In the genomic region with DNA sequence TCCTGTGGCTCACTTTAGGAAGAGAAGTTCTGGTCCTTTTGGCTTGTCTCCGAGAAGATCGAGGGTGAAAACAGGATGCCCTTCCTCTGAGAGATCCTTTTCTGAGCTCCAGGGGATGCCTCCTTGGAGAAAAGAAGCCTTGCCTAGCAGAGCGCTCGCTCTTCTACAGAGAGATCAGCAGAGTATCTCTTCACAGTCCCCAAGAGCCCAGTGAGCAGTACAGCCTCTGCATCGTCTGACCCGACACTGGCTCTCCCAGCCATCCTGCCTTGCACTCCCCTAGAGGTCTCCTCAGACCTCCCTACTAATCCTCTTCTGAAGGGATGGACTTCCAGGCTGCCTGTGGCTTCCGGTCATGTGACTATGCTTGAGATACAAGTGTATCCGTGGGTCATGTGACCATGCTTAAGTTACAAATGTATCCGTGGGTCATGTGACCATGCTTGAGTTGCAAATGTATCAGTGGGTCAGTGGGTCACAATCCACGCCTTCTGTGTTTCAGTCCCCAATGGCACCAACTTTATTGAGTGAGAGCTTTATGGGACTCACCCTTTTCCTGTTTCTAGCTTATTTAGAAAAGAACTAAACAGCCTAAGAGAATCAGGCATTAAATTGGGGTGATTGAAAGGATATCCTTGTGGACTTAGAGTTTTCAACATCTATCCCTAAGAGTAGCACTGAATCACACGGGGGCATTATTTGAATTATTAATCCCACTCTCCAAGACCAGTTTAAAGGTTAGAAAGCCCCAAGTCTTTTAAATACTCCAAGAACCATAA, we compare ENCODE assay signal across 14 mouse cellular contexts.
"Had no signal": no experiment of that assay in that cellular context is flagged by ENCODE, and none has a peak within 500 bp of the region (broad histone marks: within the 10 kb centered on the region; RNA-seq: fewer than 3 reads in every experiment).

No protein-coding gene starts in this region.

- H3K9me3 ChIP-seq: neural tube, embryonic 12.5 days; stomach, embryonic 15.5 days had no signal

- DNase-seq: lung, adult 18-20 months; lung, embryonic 14.5 days; lung, postnatal 10 days; midbrain, embryonic 14.5 days; right cerebral cortex, postnatal 14 days; thymus, adult 2 months; thymus, postnatal 25 days; thymus, postnatal 4 days had no signal

- H3K27me3 ChIP-seq: stomach, embryonic 15.5 days had no signal

- H3K36me3 ChIP-seq: midbrain, embryonic 12.5 days; neural tube, embryonic 12.5 days; stomach, embryonic 15.5 days had no signal

- H3K4me3 ChIP-seq: megakaryocyte, embryonic 14.5 days; midbrain, embryonic 12.5 days; neural tube, embryonic 12.5 days; stomach, embryonic 15.5 days had no signal

- H3K9ac ChIP-seq: lung, embryonic 14.5 days; midbrain, embryonic 12.5 days; neural tube, embryonic 12.5 days; stomach, embryonic 15.5 days had no signal

- H3K27ac ChIP-seq: macrophage; midbrain, embryonic 12.5 days; neural tube, embryonic 12.5 days; stomach, embryonic 15.5 days; stomach, postnatal 0 days had no signal
